Mouse (Mus musculus): ENCODE data around the gene Fgfr2. TPM values are rescaled to one million over a fixed set of nuclear protein-coding genes. Genes with fewer than 3 reads are reported as not detected.

Fgfr2 gene
- polyA plus RNA-seq, 1 experiment from 2014 or later = 18.5 TPM

GRCm38 (mm10) chr7:133052819-133053218 lies 70.3 kb downstream of the Fgfr2 start:
- Histone ChIP-seq H3K4me2 (no peak overlapping the region), H3K27me3 (replicated peaks) (no peaks in the 10 kb centered on the region), H3K36me3 (peaks cover 12% of the 10 kb centered on the region), H3K4me3 (no peak overlapping the region), H3K9me3 (replicated peaks) (no peaks in the 10 kb centered on the region), H3K27ac (peak overlapping the region; percentile 61; the same call in 1 of the 2 replicates), H3K4me1 (peaks cover 16% of the 10 kb centered on the region), H3K9ac (no peak overlapping the region)
- WGBS (ENCODE audit: insufficient replicate concordance) = 55% methylated on average over 8 of the region's 8 CpGs
- no peak for ATAC-seq

DNA sequence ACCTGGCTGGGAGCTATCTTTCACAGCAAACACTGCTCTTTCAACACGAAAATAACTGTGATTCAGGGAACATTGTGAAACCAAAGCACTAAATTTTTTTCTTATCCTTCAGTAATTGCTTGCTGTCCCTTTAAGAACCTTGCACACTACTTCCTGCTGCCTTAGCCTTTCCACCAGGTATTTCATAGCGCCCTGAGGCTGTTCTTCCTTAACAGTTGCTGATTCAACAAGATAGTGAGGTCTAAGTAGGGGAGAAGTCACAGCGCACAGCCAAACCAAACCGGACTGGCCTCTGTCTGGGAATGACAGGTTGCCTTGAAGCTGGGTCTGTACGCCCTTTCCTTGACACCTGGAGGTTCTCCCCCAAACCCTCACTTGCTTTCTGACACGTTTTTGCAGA lies 72.5 kb downstream of the Fgfr2 start:
- ATAC-seq = no peak
- Histone ChIP-seq H3K9me3 (replicated peaks) (no peaks in the 10 kb centered on the region), H3K27me3 (replicated peaks) (no peaks in the 10 kb centered on the region), H3K4me3 (no peak overlapping the region), H3K4me2 (no peak overlapping the region), H3K36me3 (peaks cover 7% of the 10 kb centered on the region), H3K27ac (no peak overlapping the region), H3K9ac (no peak overlapping the region), H3K4me1 (peaks cover 31% of the 10 kb centered on the region)
- 50% methylated on average over 6 of the region's 6 CpGs for WGBS (ENCODE audit: insufficient replicate concordance)

GRCm38 (mm10) chr7:133048085-133048630 lies 75.0 kb downstream of the Fgfr2 start:
- Histone ChIP-seq H3K9ac (no peak overlapping the region), H3K4me3 (no peak overlapping the region), H3K36me3 (peaks cover 7% of the 10 kb centered on the region), H3K9me3 (replicated peaks) (no peaks in the 10 kb centered on the region), H3K27me3 (replicated peaks) (no peaks in the 10 kb centered on the region), H3K4me1 (peaks cover 31% of the 10 kb centered on the region), H3K27ac (no peak overlapping the region), H3K4me2 (no peak overlapping the region)
- WGBS (ENCODE audit: insufficient replicate concordance) = 44% methylated on average over 3 of the region's 3 CpGs
- no peak for ATAC-seq

- no peak overlapping the region for H3K4me3 ChIP-seq
- H3K9me3 ChIP-seq (replicated peaks) = no peaks in the 10 kb centered on the region
- no peak overlapping the region for H3K4me2 ChIP-seq
- no peak for ATAC-seq
- 25% methylated on average over 4 of the region's 4 CpGs for whole genome bisulfite sequencing (ENCODE audit: insufficient replicate concordance)
- H3K27ac ChIP-seq = no peak overlapping the region
- no peak overlapping the region for H3K9ac ChIP-seq
- H3K36me3 ChIP-seq = peaks cover 4% of the 10 kb centered on the region; the same call in 1 of the 2 replicates
- H3K27me3 ChIP-seq (replicated peaks) = no peaks in the 10 kb centered on the region
- peaks cover 31% of the 10 kb centered on the region for H3K4me1 ChIP-seq
These were observed 75.9 kb downstream of the Fgfr2 start for GRCm38 (mm10) chr7:133047287-133047686.

- no peaks in the 10 kb centered on the region for H3K36me3 ChIP-seq
- 73% methylated on average over 4 of the region's 4 CpGs for WGBS (ENCODE audit: insufficient replicate concordance)
- no peak overlapping the region for H3K4me3 ChIP-seq
- H3K4me2 ChIP-seq = no peak overlapping the region
- no peak overlapping the region for H3K27ac ChIP-seq
- peaks cover 56% of the 10 kb centered on the region for H3K4me1 ChIP-seq
- no peaks in the 10 kb centered on the region for H3K9me3 ChIP-seq (replicated peaks)
- H3K9ac ChIP-seq = no peak overlapping the region
- H3K27me3 ChIP-seq (replicated peaks) = no peaks in the 10 kb centered on the region
- ATAC-seq = no peak
These were observed 78.4 kb downstream of the Fgfr2 start for GRCm38 (mm10) chr7:133044721-133045120.

- H3K27ac ChIP-seq = no peak overlapping the region
- no peak for ATAC-seq
- H3K4me1 ChIP-seq = peaks cover 51% of the 10 kb centered on the region
These were observed 81.4 kb downstream of the Fgfr2 start for GRCm38 (mm10) chr7:133041784-133042183.

DNA sequence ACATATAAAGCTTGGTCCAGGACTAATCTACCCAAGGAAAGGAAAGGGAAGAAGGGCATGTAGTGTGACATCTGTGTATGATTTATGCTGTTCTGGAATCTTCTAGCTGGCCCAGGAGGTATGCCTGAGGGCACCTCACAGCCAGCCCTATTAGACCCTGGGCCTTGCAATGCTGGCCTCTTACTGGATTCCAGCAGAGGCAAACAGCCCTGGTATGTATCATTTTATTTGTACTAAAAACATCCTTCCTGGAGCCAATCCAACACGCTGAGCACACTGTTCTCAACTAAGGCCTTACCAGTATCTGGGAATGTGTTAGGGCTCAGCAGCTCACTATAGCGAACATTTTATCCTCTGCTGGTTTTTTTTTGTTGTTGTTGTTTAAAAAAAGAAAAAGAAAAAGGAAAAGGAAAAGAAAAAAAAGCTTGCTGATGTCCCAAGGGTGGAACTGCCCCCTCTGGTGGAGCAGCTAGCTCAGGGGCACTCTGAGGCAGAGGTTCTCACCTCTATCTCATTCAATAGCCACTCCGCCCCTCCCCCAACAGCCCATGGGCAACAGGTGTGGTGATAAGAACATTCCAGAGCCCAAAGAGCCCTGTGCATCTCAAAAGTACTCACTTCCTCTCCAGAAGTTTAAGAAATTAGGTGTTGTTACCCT lies 82.3 kb downstream of the Fgfr2 start:
- Histone ChIP-seq H3K4me1 (peaks cover 47% of the 10 kb centered on the region), H3K27ac (no peak overlapping the region), H3K36me3 (no peaks in the 10 kb centered on the region), H3K9me3 (replicated peaks) (no peaks in the 10 kb centered on the region), H3K9ac (no peak overlapping the region), H3K4me3 (no peak overlapping the region), H3K4me2 (no peak overlapping the region), H3K27me3 (replicated peaks) (no peaks in the 10 kb centered on the region)
- WGBS (ENCODE audit: insufficient replicate concordance) = 77% methylated on average over 3 of the region's 3 CpGs
- ATAC-seq = no peak

More at GRCm38 (mm10) chr7:133041784-133042183, 81.4 kb downstream of the Fgfr2 start:
- 44% methylated on average over 3 of the region's 3 CpGs for WGBS (ENCODE audit: insufficient replicate concordance)
- Histone ChIP-seq H3K9me3 (replicated peaks) (no peaks in the 10 kb centered on the region), H3K4me3 (no peak overlapping the region), H3K27me3 (replicated peaks) (no peaks in the 10 kb centered on the region), H3K36me3 (no peaks in the 10 kb centered on the region), H3K4me2 (no peak overlapping the region), H3K9ac (no peak overlapping the region)

- H3K27ac ChIP-seq = no peak overlapping the region
- H3K4me1 ChIP-seq = peaks cover 47% of the 10 kb centered on the region
- no peaks in the 10 kb centered on the region for H3K27me3 ChIP-seq (replicated peaks)
These were observed 83.4 kb downstream of the Fgfr2 start for GRCm38 (mm10) chr7:133039556-133040255.

GRCm38 (mm10) chr7:133037618-133038017 lies 85.5 kb downstream of the Fgfr2 start:
- H3K27ac ChIP-seq = no peak overlapping the region
- H3K4me1 ChIP-seq = peaks cover 56% of the 10 kb centered on the region
- no peaks in the 10 kb centered on the region for H3K9me3 ChIP-seq (replicated peaks)
- 57% methylated on average over 4 of the region's 4 CpGs for WGBS (ENCODE audit: insufficient replicate concordance)
- ATAC-seq = no peak
- H3K4me2 ChIP-seq = no peak overlapping the region
- no peaks in the 10 kb centered on the region for H3K36me3 ChIP-seq
- no peak overlapping the region for H3K9ac ChIP-seq
- no peaks in the 10 kb centered on the region for H3K27me3 ChIP-seq (replicated peaks)
- no peak overlapping the region for H3K4me3 ChIP-seq

More at GRCm38 (mm10) chr7:133039556-133040255, 83.4 kb downstream of the Fgfr2 start:
- no peak for ATAC-seq
- no peak overlapping the region for H3K9ac ChIP-seq
- H3K4me3 ChIP-seq = no peak overlapping the region
- no peaks in the 10 kb centered on the region for H3K36me3 ChIP-seq
- no peaks in the 10 kb centered on the region for H3K9me3 ChIP-seq (replicated peaks)
- H3K4me2 ChIP-seq = no peak overlapping the region
- WGBS (ENCODE audit: insufficient replicate concordance) = 74% methylated on average over 3 of the region's 3 CpGs

GRCm38 (mm10) chr7:133037217-133037616 lies 85.9 kb downstream of the Fgfr2 start:
- no peak overlapping the region for H3K4me3 ChIP-seq
- no peaks in the 10 kb centered on the region for H3K36me3 ChIP-seq
- H3K9ac ChIP-seq = no peak overlapping the region
- peaks cover 53% of the 10 kb centered on the region for H3K4me1 ChIP-seq
- H3K9me3 ChIP-seq (replicated peaks) = no peaks in the 10 kb centered on the region
- 67% methylated on average over 5 of the region's 5 CpGs for WGBS (ENCODE audit: insufficient replicate concordance)
- no peak for ATAC-seq
- H3K4me2 ChIP-seq = no peak overlapping the region
- H3K27me3 ChIP-seq (replicated peaks) = no peaks in the 10 kb centered on the region
- H3K27ac ChIP-seq = no peak overlapping the region

DNA sequence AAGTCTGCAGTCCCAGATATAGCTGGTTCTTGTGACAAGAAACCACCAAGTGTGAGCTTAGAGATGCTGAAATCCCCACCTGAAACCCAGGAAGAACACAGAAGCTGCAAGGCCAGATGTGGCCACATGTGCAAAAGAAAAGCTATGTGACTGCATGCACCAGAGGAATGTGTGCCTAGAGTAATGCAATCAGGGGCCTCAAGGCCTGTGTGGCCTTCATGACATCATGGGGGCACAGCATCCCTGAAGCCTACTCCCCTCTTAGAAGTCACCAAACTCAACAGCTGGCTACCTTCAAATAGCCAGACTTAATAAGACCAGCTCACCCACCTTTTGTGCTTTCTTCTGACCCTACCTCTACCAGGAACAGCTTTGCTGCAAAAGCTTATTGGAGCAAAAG lies 87.2 kb downstream of the Fgfr2 start:
- Histone ChIP-seq H3K4me3 (no peak overlapping the region), H3K36me3 (no peaks in the 10 kb centered on the region), H3K4me1 (peaks cover 40% of the 10 kb centered on the region), H3K9ac (no peak overlapping the region), H3K9me3 (replicated peaks) (no peaks in the 10 kb centered on the region), H3K27me3 (replicated peaks) (no peaks in the 10 kb centered on the region), H3K4me2 (no peak overlapping the region), H3K27ac (no peak overlapping the region)
- no peak for ATAC-seq

DNA sequence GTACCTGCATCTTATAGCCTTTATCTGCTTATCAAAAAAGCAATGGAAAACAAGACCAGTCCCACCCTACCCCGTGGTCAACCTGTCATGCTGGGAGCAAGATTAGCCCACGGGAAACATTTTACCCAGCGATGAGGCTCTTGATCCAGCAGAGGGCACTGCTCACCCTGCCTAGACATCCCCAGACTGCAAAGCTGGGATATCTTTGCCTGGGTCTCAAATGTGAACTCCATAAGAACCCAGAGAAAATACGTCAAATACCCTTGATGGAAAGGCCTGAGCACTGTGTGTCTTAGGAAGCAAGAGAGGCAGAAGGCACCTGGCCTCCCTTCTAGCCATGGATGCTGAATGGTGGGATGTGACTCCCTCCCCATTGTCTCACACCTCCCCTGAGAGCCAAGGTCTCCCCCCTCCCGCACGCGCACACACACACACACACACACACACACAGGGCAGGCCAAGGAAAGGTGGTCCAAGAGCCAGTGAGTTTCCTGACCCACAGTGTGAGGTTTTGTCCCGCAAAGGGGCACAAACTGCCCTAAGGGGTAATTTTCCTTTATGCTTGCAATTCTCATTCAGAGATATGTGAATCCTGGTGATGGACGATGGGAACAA lies 90.5 kb downstream of the Fgfr2 start:
- Histone ChIP-seq H3K4me3 (no peak overlapping the region), H3K4me2 (no peak overlapping the region), H3K36me3 (no peaks in the 10 kb centered on the region), H3K9me3 (replicated peaks) (no peaks in the 10 kb centered on the region), H3K4me1 (peaks cover 43% of the 10 kb centered on the region), H3K9ac (no peak overlapping the region), H3K27ac (no peak overlapping the region), H3K27me3 (replicated peaks) (no peaks in the 10 kb centered on the region)
- ATAC-seq = peak; percentile 28; the same call in 1 of the 2 replicates
- 57% methylated on average over 9 of the region's 9 CpGs for WGBS (ENCODE audit: insufficient replicate concordance)

All from liver, embryonic 12.5 days (tissue).